Mouse (Mus musculus) midbrain, embryonic 11.5 days (tissue): ENCODE data around the gene Pus1. TPM values are rescaled to one million over a fixed set of nuclear protein-coding genes. Genes with fewer than 3 reads are reported as not detected.
A peak's percentile ranks its signal among the peaks of the same experiment; 100 is the strongest.

ENCODE experiments used
- ATAC-seq: fragments of 200-750 bp; cut with Nextera tagmentation; 2 replicates; pipeline ENCODE4 v1.8.0; 2017; ENCODE audit warnings: moderate TSS enrichment, moderate library complexity; ENCODE audit not compliant: low FRiP score
- DNase-seq: peaks from one replicate; pipeline ENCODE4 v3.0.0; 2015; ENCODE audit warnings: low spot score; ENCODE audit errors: missing footprints
- H3K27ac ChIP-seq: fragments of 300-500 bp; sonication (generic); 2 replicates; pipeline ENCODE4 v1.5.1; 2014; ENCODE audit warnings: low read depth, low read length
- H3K27me3 ChIP-seq: fragments of 300-500 bp; sonication (generic); 2 replicates; pipeline ENCODE4 v1.6.1; 2014; ENCODE audit warnings: mild to moderate bottlenecking, low read length, moderate library complexity, mixed read lengths; ENCODE audit not compliant: control insufficient read depth, insufficient read depth
- H3K36me3 ChIP-seq: fragments of 300-500 bp; sonication (generic); 2 replicates; pipeline ENCODE4 v1.6.1; 2014; ENCODE audit warnings: mild to moderate bottlenecking, low read length, moderate library complexity, mixed read lengths; ENCODE audit not compliant: control insufficient read depth, insufficient read depth
- H3K4me1 ChIP-seq: fragments of 300-500 bp; sonication (generic); 2 replicates; pipeline ENCODE4 v1.6.1; 2014; ENCODE audit warnings: low read length; ENCODE audit not compliant: control insufficient read depth, insufficient read depth
- H3K4me2 ChIP-seq: fragments of 300-500 bp; sonication (generic); 2 replicates; pipeline ENCODE4 v1.6.1; 2014; ENCODE audit warnings: mild to moderate bottlenecking, moderate library complexity
- H3K4me3 ChIP-seq: fragments of 300-500 bp; sonication (generic); 2 replicates; pipeline ENCODE4 v1.5.1; 2014; ENCODE audit warnings: low read depth, low read length
- H3K9ac ChIP-seq: fragments of 300-500 bp; sonication (generic); 2 replicates; pipeline ENCODE4 v1.6.1; 2014; ENCODE audit warnings: low read length
- H3K9me3 ChIP-seq: fragments of 300-500 bp; sonication (generic); 2 replicates; pipeline ENCODE4 v1.6.1; 2016; ENCODE audit warnings: low read length; ENCODE audit not compliant: control insufficient read depth
- WGBS: fragments of 180-500 bp; shearing (Covaris S2); extraction: QIAGEN DNeasy Blood & Tissue Kit; methylation state at CpG from one replicate; pipeline ENCODE4 v1.1.7; 2014; 5-methylcytosine and 5-hydroxymethylcytosine counted together
- polyA plus RNA-seq: library from polyadenylated mRNA; unstranded; fragments of >200 nt; fragmentation: Nextera tagmentation; extraction: Ambion mirVana; gene quantifications from 2 replicates; pipeline ENCODE4 v1.2.1, GENCODE M21; 2014

Gene Pus1
- 14.9 and 16.5 TPM in 2 replicates for polyA plus RNA-seq

GRCm38 (mm10) chr5:110779998-110780760 lies at the start of gene Pus1:
TSS of gene Pus1 (minus strand) at chr5:110780659.
- Histone ChIP-seq H3K4me1 (peaks cover 10% of the 10 kb centered on the region), H3K9me3 (no peaks in the 10 kb centered on the region), H3K4me2 (peak within 1 kb of the TSS; percentile 95), H3K4me3 (peak within 1 kb of the TSS; percentile 65), H3K27me3 (no peaks in the 10 kb centered on the region), H3K27ac (no peak within 1 kb of the TSS), H3K36me3 (peaks cover 5% of the 10 kb centered on the region), H3K9ac (peak within 1 kb of the TSS; percentile 69)
- under 1% methylated on average over 57 of the region's 57 CpGs for WGBS
- peak; percentile 96 for DNase-seq
- peak; percentile 87 for ATAC-seq

- 89% methylated on average over 5 of the region's 5 CpGs for whole genome bisulfite sequencing
Observed at GRCm38 (mm10) chr5:110827576-110827975, 47.1 kb upstream of the Pus1 start.

GRCm38 (mm10) chr5:110826781-110827495 lies 46.5 kb upstream of the Pus1 start:
- Histone ChIP-seq H3K4me3 (no peak overlapping the region), H3K9ac (no peak overlapping the region), H3K9me3 (no peaks in the 10 kb centered on the region), H3K4me1 (no peaks in the 10 kb centered on the region), H3K27me3 (no peaks in the 10 kb centered on the region), H3K27ac (no peak overlapping the region), H3K4me2 (no peak overlapping the region), H3K36me3 (no peaks in the 10 kb centered on the region)
- ATAC-seq, result no peak
- DNase-seq, result no peak
- 91% methylated on average over 8 of the region's 8 CpGs for WGBS

More at GRCm38 (mm10) chr5:110827576-110827975, 47.1 kb upstream of the Pus1 start:
- no peaks in the 10 kb centered on the region for H3K36me3 ChIP-seq
- H3K4me2 ChIP-seq, result no peak overlapping the region
- H3K27ac ChIP-seq, result no peak overlapping the region
- H3K27me3 ChIP-seq, result no peaks in the 10 kb centered on the region
- H3K4me3 ChIP-seq, result no peak overlapping the region
- H3K4me1 ChIP-seq, result no peaks in the 10 kb centered on the region
- H3K9ac ChIP-seq, result no peak overlapping the region
- no peaks in the 10 kb centered on the region for H3K9me3 ChIP-seq
- no peak for ATAC-seq
- DNase-seq, result no peak

- Histone ChIP-seq H3K4me2 (no peak overlapping the region), H3K36me3 (no peaks in the 10 kb centered on the region), H3K4me1 (no peaks in the 10 kb centered on the region), H3K9me3 (no peaks in the 10 kb centered on the region), H3K9ac (no peak overlapping the region), H3K27me3 (no peaks in the 10 kb centered on the region), H3K27ac (no peak overlapping the region), H3K4me3 (no peak overlapping the region)
- ATAC-seq (no peak), DNase-seq (no peak)
- WGBS, result 93% methylated on average over 4 of the region's 4 CpGs
Observed at GRCm38 (mm10) chr5:110824421-110824820, 44.0 kb upstream of the Pus1 start.

GRCm38 (mm10) chr5:110809667-110810325 lies 29.3 kb upstream of the Pus1 start, which contains the start of gene Ulk1:
TSS of gene Ulk1 (minus strand) at chr5:110810097.
- DNase-seq (peak; percentile 100), ATAC-seq (peak; percentile 96)
- H3K36me3 ChIP-seq, result 0 out of 2 replicates have a peak, but pooled peaks cover 8% of the 10 kb centered on the region
- H3K27ac ChIP-seq, result peak within 1 kb of the TSS; percentile 69
- H3K9ac ChIP-seq, result peak within 1 kb of the TSS; percentile 96
- H3K4me3 ChIP-seq, result peak within 1 kb of the TSS; percentile 94
- H3K9me3 ChIP-seq, result no peaks in the 10 kb centered on the region
- under 1% methylated on average over 64 of the region's 80 CpGs for WGBS
- peaks cover 23% of the 10 kb centered on the region for H3K4me1 ChIP-seq
- no peaks in the 10 kb centered on the region for H3K27me3 ChIP-seq
- H3K4me2 ChIP-seq, result peak within 1 kb of the TSS; percentile 99

GRCm38 (mm10) chr5:110808821-110809666 lies 28.6 kb upstream of the Pus1 start:
- Histone ChIP-seq H3K4me3 (peak overlapping the region; percentile 94), H3K36me3 (0 out of 2 replicates have a peak, but pooled peaks cover 8% of the 10 kb centered on the region), H3K4me1 (peaks cover 23% of the 10 kb centered on the region), H3K27me3 (no peaks in the 10 kb centered on the region), H3K9ac (peak overlapping the region; percentile 96), H3K27ac (peak overlapping the region; percentile 69), H3K4me2 (peak overlapping the region; percentile 99), H3K9me3 (no peaks in the 10 kb centered on the region)
- ATAC-seq (no peak), DNase-seq (peak; percentile 95)
- 3% methylated on average over 27 of the region's 27 CpGs for WGBS

GRCm38 (mm10) chr5:110808061-110808631 lies 27.7 kb upstream of the Pus1 start:
- Histone ChIP-seq H3K9me3 (no peaks in the 10 kb centered on the region), H3K4me3 (peak overlapping the region; percentile 94), H3K27ac (no peak overlapping the region), H3K9ac (peak overlapping the region; percentile 96), H3K27me3 (no peaks in the 10 kb centered on the region), H3K4me1 (peaks cover 23% of the 10 kb centered on the region), H3K36me3 (0 out of 2 replicates have a peak, but pooled peaks cover 8% of the 10 kb centered on the region), H3K4me2 (peak overlapping the region; percentile 99)
- WGBS, result 5% methylated on average over 14 of the region's 14 CpGs
- DNase-seq, result peak; percentile 97
- ATAC-seq, result peak; percentile 51

- Histone ChIP-seq H3K4me2 (peak overlapping the region; percentile 99; the same call in 1 of the 2 replicates), H3K36me3 (0 out of 2 replicates have a peak, but pooled peaks cover 8% of the 10 kb centered on the region), H3K4me3 (peak overlapping the region; percentile 94; the same call in 1 of the 2 replicates), H3K9ac (peak overlapping the region; percentile 96), H3K9me3 (no peaks in the 10 kb centered on the region), H3K27ac (no peak overlapping the region), H3K4me1 (peaks cover 23% of the 10 kb centered on the region), H3K27me3 (no peaks in the 10 kb centered on the region)
- DNase-seq (peak; percentile 10), ATAC-seq (no peak)
- WGBS, result 78% methylated on average over 4 of the region's 4 CpGs
Observed at GRCm38 (mm10) chr5:110807453-110807852, 27.0 kb upstream of the Pus1 start.
